Mouse (Mus musculus) liver, embryonic 16.5 days (tissue): ENCODE measurements at regions not wholly inside any gene's neighbourhood (a gene's known extent, or its start where the extent isn't known, plus 50 kb on each side); places are given as distances from the start of the nearest gene placed in this dataset.
"Not testable (repeated sequence)": the region's sequence is repeated elsewhere in the genome, so short reads cannot be mapped to it uniquely, and the experiment has no call there.

Experiments used
- ATAC-seq: fragments of 200-750 bp; cut with Nextera tagmentation; 2 replicates; pipeline ENCODE4 v1.8.0; 2017; ENCODE audit warnings: low read depth, mild to moderate bottlenecking, moderate number of reproducible peaks, moderate library complexity
- H3K27ac ChIP-seq: fragments of 300-500 bp; sonication (generic); 2 replicates; pipeline ENCODE4 v1.5.1; 2014; ENCODE audit warnings: mild to moderate bottlenecking, low read length
- H3K27me3 ChIP-seq: fragments of 300-500 bp; sonication (generic); 2 replicates; pipeline ENCODE4 v1.6.1; 2014; ENCODE audit warnings: low read depth, low read length, mixed read lengths; ENCODE audit not compliant: control insufficient read depth, insufficient read depth
- H3K36me3 ChIP-seq: fragments of 300-500 bp; sonication (generic); 2 replicates; pipeline ENCODE4 v1.6.1; 2014; ENCODE audit warnings: mild to moderate bottlenecking; ENCODE audit not compliant: control insufficient read depth, insufficient read depth
- H3K4me1 ChIP-seq: fragments of 300-500 bp; sonication (generic); 2 replicates; pipeline ENCODE4 v1.6.1; 2014; ENCODE audit warnings: low read depth, low read length, mixed read lengths; ENCODE audit not compliant: control insufficient read depth
- H3K4me2 ChIP-seq: fragments of 300-500 bp; sonication (generic); 2 replicates; pipeline ENCODE4 v1.6.1; 2014; ENCODE audit warnings: low read depth, low read length, mixed read lengths
- H3K4me3 ChIP-seq: fragments of 300-500 bp; sonication (generic); 2 replicates; pipeline ENCODE4 v1.5.1; 2014; ENCODE audit warnings: low read depth, mild to moderate bottlenecking, low read length
- H3K9ac ChIP-seq: fragments of 300-500 bp; sonication (generic); 2 replicates; pipeline ENCODE4 v1.6.1; 2014; ENCODE audit warnings: low read depth, low read length
- H3K9me3 ChIP-seq: fragments of 300-500 bp; sonication (generic); replicated peaks from 2 replicates; pipeline ENCODE4 v1.6.1; 2016; ENCODE audit warnings: low read length; ENCODE audit not compliant: control insufficient read depth
- WGBS: fragments of 180-500 bp; shearing (Covaris S2); extraction: QIAGEN DNeasy Blood & Tissue Kit; methylation state at CpG from one replicate; pipeline ENCODE4 v1.1.7; 2014; ENCODE audit not compliant: insufficient replicate concordance; 5-methylcytosine and 5-hydroxymethylcytosine counted together

DNA sequence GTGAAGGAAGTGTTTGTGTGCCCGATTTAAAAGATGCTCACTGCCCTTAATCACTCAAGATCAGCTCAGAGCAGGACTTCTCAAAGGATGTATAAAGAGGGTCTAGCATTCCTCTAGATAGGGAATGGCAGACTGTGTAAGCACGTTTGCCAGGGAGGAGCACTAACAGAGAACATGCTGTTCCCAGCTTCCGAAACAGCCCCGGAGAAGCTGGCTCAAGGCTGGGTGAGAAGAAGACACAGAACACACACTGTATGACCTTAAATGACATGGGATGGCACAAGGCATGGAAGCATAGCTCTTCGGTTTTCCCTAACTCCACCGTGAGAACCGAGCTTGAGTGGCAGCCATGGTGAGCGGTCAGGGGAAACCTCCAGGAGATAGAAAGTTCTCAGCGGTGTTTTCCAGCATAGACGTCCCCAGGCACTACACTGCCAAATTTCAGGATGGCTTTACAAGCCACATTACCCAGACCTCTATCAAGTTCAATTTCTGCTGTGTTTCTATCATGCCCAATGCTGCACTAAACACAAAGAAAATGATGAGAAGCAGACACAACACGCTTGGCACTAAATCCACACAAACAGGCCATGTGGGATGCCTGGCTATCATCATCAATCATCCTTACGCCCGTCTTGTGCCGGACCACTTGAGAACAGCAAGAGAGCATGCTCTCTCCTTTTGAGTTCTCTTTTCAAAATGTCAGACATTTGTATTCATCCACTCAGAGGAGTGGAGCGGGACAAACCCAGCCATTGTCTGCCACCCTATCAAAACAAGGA lies 172.0 kb upstream of the Six2 start:
- H3K36me3 ChIP-seq = no peaks in the 10 kb centered on the region
- H3K27ac ChIP-seq = no peak overlapping the region
- H3K4me1 ChIP-seq = no peaks in the 10 kb centered on the region
- no peak overlapping the region for H3K4me2 ChIP-seq
- ATAC-seq = no peak
- no peak overlapping the region for H3K4me3 ChIP-seq
- H3K9ac ChIP-seq = no peak overlapping the region
- H3K9me3 ChIP-seq = no peaks in the 10 kb centered on the region
- no peaks in the 10 kb centered on the region for H3K27me3 ChIP-seq
- 71% methylated on average over 15 of the region's 15 CpGs for WGBS

DNA sequence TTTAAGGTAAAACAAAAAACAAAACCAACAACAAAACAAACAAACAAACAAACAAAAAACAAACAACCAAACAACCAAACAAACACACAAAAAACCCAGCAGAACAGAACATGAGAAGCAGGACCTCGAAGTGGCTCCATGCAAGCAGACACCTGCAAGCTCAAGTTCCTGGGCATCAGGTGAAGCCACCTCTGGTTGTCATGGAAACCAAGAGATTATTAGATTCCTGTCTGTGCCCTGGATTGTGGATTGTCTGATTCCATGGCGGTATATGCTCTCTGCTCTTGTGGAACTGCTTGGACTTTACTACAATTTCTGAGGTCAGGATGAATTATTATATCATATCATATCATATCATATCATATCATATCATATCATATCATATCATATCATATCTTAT lies 170.4 kb upstream of the Six2 start:
- H3K4me3 ChIP-seq = no peak overlapping the region
- H3K9me3 ChIP-seq = no peaks in the 10 kb centered on the region
- H3K4me2 ChIP-seq = no peak overlapping the region
- H3K27me3 ChIP-seq = no peaks in the 10 kb centered on the region
- H3K9ac ChIP-seq = no peak overlapping the region
- H3K4me1 ChIP-seq = no peaks in the 10 kb centered on the region
- 64% methylated on average over 2 of the region's 2 CpGs for WGBS
- no peak for ATAC-seq
- H3K36me3 ChIP-seq = no peaks in the 10 kb centered on the region
- H3K27ac ChIP-seq = no peak overlapping the region

DNA sequence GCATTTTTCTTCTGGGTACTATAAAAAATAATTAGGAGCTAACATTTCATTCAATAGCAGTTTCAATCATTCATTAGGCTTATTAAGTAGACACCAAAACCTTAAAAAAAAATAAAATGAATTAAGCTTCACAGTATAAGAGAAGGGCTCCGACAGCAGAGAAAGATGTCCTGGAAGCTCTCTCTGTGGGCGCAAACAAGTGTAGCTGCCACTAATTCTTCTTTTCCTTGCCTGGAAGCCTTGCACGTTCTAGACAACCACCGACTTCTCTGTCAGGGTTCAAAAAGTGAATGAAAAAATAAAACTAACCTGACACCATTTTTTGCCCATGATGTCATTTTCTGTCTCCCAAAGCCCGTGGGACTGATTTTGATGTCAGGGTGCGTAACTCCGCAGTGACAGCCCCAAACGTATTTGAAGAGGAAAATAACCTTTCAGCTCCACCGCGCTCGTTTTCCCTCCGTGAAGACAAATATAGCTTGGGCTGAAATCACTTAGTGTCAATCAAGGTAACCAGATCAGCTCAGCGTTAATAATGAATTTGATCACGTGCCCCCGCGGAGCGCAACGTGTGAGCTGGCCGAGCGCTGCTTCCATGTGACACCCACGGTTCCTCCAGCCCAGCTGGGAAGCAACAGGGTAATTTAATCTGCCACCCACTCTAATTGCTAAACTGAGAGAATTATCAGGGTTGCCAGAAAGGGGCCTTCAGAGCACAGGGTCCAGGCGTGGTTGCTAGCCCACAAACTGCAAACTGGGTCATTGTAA lies 169.8 kb upstream of the Six2 start:
- WGBS = 56% methylated on average over 22 of the region's 22 CpGs
- Histone ChIP-seq H3K4me2 (no peak overlapping the region), H3K4me1 (no peaks in the 10 kb centered on the region), H3K9ac (no peak overlapping the region), H3K27me3 (no peaks in the 10 kb centered on the region), H3K4me3 (no peak overlapping the region), H3K27ac (no peak overlapping the region), H3K9me3 (no peaks in the 10 kb centered on the region), H3K36me3 (no peaks in the 10 kb centered on the region)
- no peak for ATAC-seq

DNA sequence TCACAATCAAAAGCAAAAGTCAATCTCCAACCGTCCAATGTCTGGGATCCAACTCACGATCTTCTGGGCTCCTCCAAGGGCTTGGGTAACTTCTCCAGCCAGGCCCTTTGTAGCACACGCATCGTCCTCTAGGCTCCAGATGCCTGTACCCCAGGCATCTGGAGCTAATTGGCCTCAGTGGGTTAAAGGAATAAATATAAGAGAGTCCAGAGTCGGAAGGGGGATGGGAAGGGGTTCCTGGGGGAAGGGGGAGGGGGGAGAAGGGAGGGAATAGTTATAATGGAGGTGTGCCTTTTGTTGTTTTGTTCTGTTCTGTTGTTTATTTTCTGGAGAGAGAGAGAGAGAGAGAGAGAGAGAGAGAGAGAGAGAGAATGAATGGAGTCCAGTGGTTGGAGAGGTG lies 168.8 kb upstream of the Six2 start:
- not testable (repeated sequence) for H3K9ac ChIP-seq, H3K27ac ChIP-seq, H3K9me3 ChIP-seq, H3K4me1 ChIP-seq, H3K27me3 ChIP-seq, ATAC-seq, H3K4me3 ChIP-seq, H3K36me3 ChIP-seq, H3K4me2 ChIP-seq
- 47% methylated on average over 3 of the region's 5 CpGs for WGBS

DNA sequence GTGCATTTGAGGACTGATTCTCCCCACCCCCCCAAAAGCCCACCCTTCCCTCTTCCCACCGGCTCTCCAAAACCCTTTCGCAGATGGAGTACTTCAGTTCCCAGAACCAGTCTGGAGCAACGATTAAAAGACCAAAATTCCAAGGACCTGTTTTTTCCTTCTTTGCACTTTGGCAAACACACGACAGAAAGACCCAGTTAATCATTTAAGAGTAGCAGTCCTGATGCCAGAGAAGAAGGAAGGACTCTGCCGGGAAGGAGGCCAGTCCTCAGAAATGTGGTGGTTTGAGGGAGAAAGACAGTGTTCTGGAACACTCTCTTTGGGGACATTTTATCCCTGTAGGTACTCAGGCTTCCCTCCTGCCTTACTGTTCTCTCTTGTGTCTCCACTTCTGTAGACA lies 165.1 kb upstream of the Six2 start:
- no peaks in the 10 kb centered on the region for H3K9me3 ChIP-seq
- H3K4me1 ChIP-seq = no peaks in the 10 kb centered on the region
- no peak for ATAC-seq
- H3K4me3 ChIP-seq = no peak overlapping the region
- H3K27me3 ChIP-seq = no peaks in the 10 kb centered on the region
- H3K36me3 ChIP-seq = no peaks in the 10 kb centered on the region
- H3K9ac ChIP-seq = no peak overlapping the region
- no peak overlapping the region for H3K4me2 ChIP-seq
- 56% methylated on average over 5 of the region's 5 CpGs for WGBS
- no peak overlapping the region for H3K27ac ChIP-seq

DNA sequence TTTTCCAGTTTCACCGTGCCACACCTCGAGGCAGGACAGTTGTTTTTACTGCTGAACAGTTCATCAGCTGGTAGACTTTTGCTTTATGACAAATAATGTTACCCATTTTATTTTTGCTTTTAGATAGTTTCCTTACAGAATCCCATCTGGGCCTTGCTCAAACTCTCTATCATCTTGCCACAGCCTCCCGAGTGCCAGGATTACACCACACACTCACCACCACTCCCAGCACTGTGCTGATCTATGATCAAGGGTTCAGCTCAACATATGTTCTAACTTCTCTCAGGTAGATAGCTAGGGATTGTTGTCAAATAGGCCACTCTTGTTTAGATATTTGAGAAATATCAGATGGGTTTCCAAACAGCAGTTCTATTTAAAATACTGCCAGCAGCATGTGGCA lies 160.5 kb upstream of the Six2 start:
- Histone ChIP-seq H3K27me3 (no peaks in the 10 kb centered on the region), H3K9me3 (no peaks in the 10 kb centered on the region), H3K4me3 (no peak overlapping the region), H3K4me1 (no peaks in the 10 kb centered on the region), H3K9ac (no peak overlapping the region), H3K27ac (no peak overlapping the region), H3K4me2 (no peak overlapping the region), H3K36me3 (no peaks in the 10 kb centered on the region)
- no peak for ATAC-seq
- WGBS = 71% methylated on average over 3 of the region's 3 CpGs

DNA sequence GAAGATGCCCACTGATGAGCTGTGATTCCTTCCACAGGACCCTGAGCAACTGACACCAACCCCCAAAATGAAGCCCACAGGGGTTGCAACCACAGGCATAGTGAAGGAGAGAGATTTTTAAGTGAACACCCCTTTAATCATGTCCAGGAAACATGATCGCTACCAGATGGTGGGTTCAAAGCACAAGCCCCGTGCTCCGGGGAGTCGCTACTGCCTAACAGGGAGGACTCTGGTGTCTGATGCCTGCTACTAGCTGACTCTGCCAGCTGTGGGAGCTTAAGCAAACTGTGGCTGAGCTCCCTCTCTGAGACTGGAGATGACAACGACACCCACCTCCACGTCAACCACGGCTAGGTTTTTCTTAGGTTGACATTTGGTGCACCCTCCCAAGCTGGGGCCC lies 159.7 kb upstream of the Six2 start:
- no peaks in the 10 kb centered on the region for H3K9me3 ChIP-seq
- no peaks in the 10 kb centered on the region for H3K36me3 ChIP-seq
- no peak overlapping the region for H3K27ac ChIP-seq
- no peak for ATAC-seq
- 75% methylated on average over 7 of the region's 7 CpGs for WGBS
- H3K9ac ChIP-seq = no peak overlapping the region
- no peaks in the 10 kb centered on the region for H3K4me1 ChIP-seq
- no peaks in the 10 kb centered on the region for H3K27me3 ChIP-seq
- no peak overlapping the region for H3K4me3 ChIP-seq
- H3K4me2 ChIP-seq = no peak overlapping the region

DNA sequence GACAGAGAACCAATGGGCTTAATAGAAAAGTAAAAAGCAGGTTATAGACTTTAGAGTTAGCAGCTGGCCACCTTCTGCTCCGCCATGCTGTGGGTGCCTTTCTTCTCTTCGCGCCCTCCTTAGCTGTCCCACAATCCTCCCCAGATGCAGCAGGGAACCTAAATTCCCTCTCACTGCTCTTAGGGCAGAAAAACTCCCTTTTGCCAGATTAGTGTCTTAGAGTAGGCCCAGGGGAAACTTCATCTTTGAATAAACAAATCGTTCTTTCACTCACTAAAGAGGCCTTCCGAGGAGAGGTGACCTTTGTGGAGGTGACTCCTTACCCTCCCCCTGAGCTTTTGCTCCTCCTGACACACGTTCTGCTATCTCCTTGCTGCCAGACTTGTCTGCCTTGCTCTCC lies 157.0 kb upstream of the Six2 start:
- Histone ChIP-seq H3K4me3 (no peak overlapping the region), H3K9me3 (no peaks in the 10 kb centered on the region), H3K27ac (no peak overlapping the region), H3K27me3 (no peaks in the 10 kb centered on the region), H3K9ac (no peak overlapping the region), H3K36me3 (no peaks in the 10 kb centered on the region), H3K4me2 (no peak overlapping the region), H3K4me1 (no peaks in the 10 kb centered on the region)
- no peak for ATAC-seq
- 66% methylated on average over 6 of the region's 6 CpGs for WGBS

DNA sequence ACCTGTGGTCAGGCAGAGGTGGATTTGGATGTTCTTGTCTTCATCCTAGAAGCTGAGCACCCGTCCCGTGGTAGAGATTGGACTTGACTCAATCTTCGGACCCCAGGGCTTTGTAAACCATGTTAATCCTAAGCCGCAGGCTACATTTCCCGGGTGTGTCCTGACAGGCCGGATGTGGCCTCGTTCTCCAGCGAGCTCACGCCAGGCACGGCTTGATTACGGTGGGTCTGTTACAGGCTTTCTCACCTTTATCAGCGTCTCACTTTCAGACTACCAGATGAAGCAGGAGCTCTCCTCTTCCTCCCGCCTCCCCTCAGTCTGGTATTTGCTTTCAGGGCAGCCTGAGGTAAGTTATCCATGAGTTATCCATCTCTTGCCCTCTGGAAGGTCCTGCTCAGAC lies 156.4 kb upstream of the Six2 start:
- Histone ChIP-seq H3K4me1 (no peaks in the 10 kb centered on the region), H3K27ac (no peak overlapping the region), H3K36me3 (no peaks in the 10 kb centered on the region), H3K9ac (no peak overlapping the region), H3K9me3 (no peaks in the 10 kb centered on the region), H3K27me3 (no peaks in the 10 kb centered on the region), H3K4me2 (no peak overlapping the region), H3K4me3 (no peak overlapping the region)
- 78% methylated on average over 13 of the region's 13 CpGs for WGBS
- ATAC-seq = no peak
